Mouse (Mus musculus) MEL (cell line): Measurements from ENCODE around the gene Tbc1d1. TPM values are rescaled to one million over a fixed set of nuclear protein-coding genes. Genes with fewer than 3 reads are reported as not detected.

Experiments used
- DNase-seq: peaks from one replicate; pipeline ENCODE4 v3.0.0; 2011; ENCODE audit warnings: low read depth, low spot score
- H3K27ac ChIP-seq: 2 replicates; pipeline ENCODE4 v1.5.1; 2012; ENCODE audit warnings: low read depth, mild to moderate bottlenecking, control low read depth, low read length, moderate library complexity; ENCODE audit not compliant: control insufficient read depth
- H3K27me3 ChIP-seq, 2 experiments: fragments of 150-350 bp in 1 of 2; sonication (generic) in 1 of 2; 2 replicates each; pipeline ENCODE4 v1.6.1; 2012; ENCODE audit warnings: low read length in 2 of 2, mild to moderate bottlenecking in 2 of 2, improper control_type of control experiment in 1 of 2, moderate library complexity in 1 of 2; ENCODE audit not compliant: insufficient read depth in 2 of 2, control insufficient read depth in 1 of 2
- H3K36me3 ChIP-seq, 2 experiments: 2 replicates each; pipeline ENCODE4 v1.6.1; 2012 to 2014; ENCODE audit warnings: low read length in 2 of 2, improper control_type of control experiment in 1 of 2, inconsistent platforms in 1 of 2, mild to moderate bottlenecking in 1 of 2; ENCODE audit not compliant: insufficient read depth in 2 of 2, control insufficient read depth in 1 of 2
- H3K4me1 ChIP-seq, 2 experiments: fragments of 150-350 bp in 1 of 2; sonication (generic) in 1 of 2; 2 replicates each; pipeline ENCODE4 v1.6.1; 2012; ENCODE audit warnings: low read length in 2 of 2, improper control_type of control experiment in 1 of 2, mild to moderate bottlenecking in 1 of 2; ENCODE audit not compliant: insufficient read depth in 2 of 2, control insufficient read depth in 1 of 2
- H3K4me3 ChIP-seq, 2 experiments: fragments of 150-350 bp in 1 of 2; sonication (generic) in 1 of 2; 2 replicates each; pipeline ENCODE4 v1.5.1; 2012; ENCODE audit warnings: low read depth in 2 of 2, low read length in 2 of 2, mild to moderate bottlenecking in 2 of 2, moderate library complexity in 2 of 2, control low read depth in 1 of 2, improper control_type of control experiment in 1 of 2; ENCODE audit not compliant: control insufficient read depth in 1 of 2, insufficient read depth in 1 of 2
- H3K79me2 ChIP-seq: 2 replicates; pipeline ENCODE4 v1.6.1; 2012; ENCODE audit warnings: mild to moderate bottlenecking, low read length, moderate library complexity; ENCODE audit not compliant: control insufficient read depth, poor library complexity, insufficient read depth
- H3K9ac ChIP-seq: 2 replicates; pipeline ENCODE4 v1.6.1; 2012; ENCODE audit warnings: low read depth, mild to moderate bottlenecking, control low read depth, low read length, moderate library complexity; ENCODE audit not compliant: control insufficient read depth, poor library complexity, severe bottlenecking
- H3K9me3 ChIP-seq: fragments of 150-350 bp; sonication (generic); replicated peaks from 2 replicates; pipeline ENCODE4 v1.6.1; 2012; ENCODE audit warnings: mild to moderate bottlenecking, low read length, improper control_type of control experiment, moderate library complexity; ENCODE audit not compliant: insufficient read depth
- BHLHE40 ChIP-seq: IDR thresholded peaks from 2 replicates; pipeline ENCODE4 v1.6.1; 2012; ENCODE audit warnings: low read depth, mild to moderate bottlenecking, inconsistent platforms, low read length, improper control_type of control experiment, borderline replicate concordance
- CTCF ChIP-seq, 3 experiments: IDR thresholded peaks in 2 of 3; conservative IDR thresholded peaks in 1 of 3; 2 replicates each; pipeline ENCODE4 v1.5.1; 2011 to 2012; ENCODE audit warnings: low read length in 3 of 3, low read depth in 2 of 3, mild to moderate bottlenecking in 2 of 3, improper control_type of control experiment in 1 of 3, inconsistent platforms in 1 of 3, mixed read lengths in 1 of 3, moderate library complexity in 1 of 3; ENCODE audit not compliant: control insufficient read depth in 1 of 3, insufficient read depth in 1 of 3, poor library complexity in 1 of 3, severe bottlenecking in 1 of 3
- E2F4 ChIP-seq: IDR thresholded peaks from 2 replicates; pipeline ENCODE4 v1.6.1; 2011; ENCODE audit warnings: low read depth, low read length, improper control_type of control experiment, borderline replicate concordance
- EP300 ChIP-seq, 2 experiments: IDR thresholded peaks; 2 replicates each; pipeline ENCODE4 v1.6.1; 2011; ENCODE audit warnings: improper control_type of control experiment in 2 of 2, low read length in 2 of 2, low read depth in 1 of 2, mild to moderate bottlenecking in 1 of 2
- ETS1 ChIP-seq: IDR thresholded peaks from 2 replicates; pipeline ENCODE4 v1.6.1; 2012; ENCODE audit warnings: low read depth, mild to moderate bottlenecking, inconsistent platforms, low read length, improper control_type of control experiment, moderate library complexity
- GABPA ChIP-seq: IDR thresholded peaks from 2 replicates; pipeline ENCODE4 v1.6.1; 2012; ENCODE audit warnings: low read depth, mild to moderate bottlenecking, inconsistent platforms, low read length, improper control_type of control experiment, moderate library complexity
- GATA1 ChIP-seq: IDR thresholded peaks from 2 replicates; pipeline ENCODE4 v1.6.1; 2011; ENCODE audit warnings: low read depth, low read length, improper control_type of control experiment
- HCFC1 ChIP-seq: IDR thresholded peaks from 2 replicates; pipeline ENCODE4 v1.6.1; 2012; ENCODE audit warnings: low read depth, mild to moderate bottlenecking, inconsistent platforms, low read length, improper control_type of control experiment, moderate library complexity
- JUND ChIP-seq: IDR thresholded peaks from 2 replicates; pipeline ENCODE4 v1.6.1; 2011; ENCODE audit warnings: low read depth, mild to moderate bottlenecking, improper control_type of control experiment, low read length
- KAT2A ChIP-seq: conservative IDR thresholded peaks from 2 replicates; pipeline ENCODE4 v1.6.1; 2012; ENCODE audit warnings: low read depth, low read length, improper control_type of control experiment, inconsistent platforms
- MEF2A ChIP-seq: IDR thresholded peaks from 2 replicates; pipeline ENCODE4 v1.6.1; 2014; ENCODE audit warnings: low read depth, mild to moderate bottlenecking, inconsistent platforms, low read length, improper control_type of control experiment; ENCODE audit not compliant: poor library complexity, insufficient replicate concordance, severe bottlenecking; ENCODE audit errors: extremely low read depth
- MYB ChIP-seq: IDR thresholded peaks from 2 replicates; pipeline ENCODE4 v1.6.1; 2011; ENCODE audit warnings: mild to moderate bottlenecking, low read depth, low read length, improper control_type of control experiment
- NELFE ChIP-seq: IDR thresholded peaks from 2 replicates; pipeline ENCODE4 v1.6.1; 2011; ENCODE audit warnings: low read depth, low read length, improper control_type of control experiment
- RAD21 ChIP-seq: IDR thresholded peaks from 2 replicates; pipeline ENCODE4 v1.6.1; 2011; ENCODE audit warnings: mild to moderate bottlenecking, low read depth, low read length, improper control_type of control experiment
- SMC3 ChIP-seq: IDR thresholded peaks from 2 replicates; pipeline ENCODE4 v1.6.1; 2011; ENCODE audit warnings: low read depth, low read length, improper control_type of control experiment
- TAL1 ChIP-seq: IDR thresholded peaks from 2 replicates; pipeline ENCODE4 v1.6.1; 2012; ENCODE audit warnings: mild to moderate bottlenecking, inconsistent platforms, low read length, moderate library complexity, mixed read lengths
- TBP ChIP-seq: IDR thresholded peaks from 2 replicates; pipeline ENCODE4 v1.8.0; 2011; ENCODE audit warnings: low read depth, low read length, improper control_type of control experiment
- TCF12 ChIP-seq: IDR thresholded peaks from 2 replicates; pipeline ENCODE4 v1.6.1; 2014; ENCODE audit warnings: low read depth, mild to moderate bottlenecking, inconsistent platforms, low read length, improper control_type of control experiment, moderate library complexity
- USF1 ChIP-seq: IDR thresholded peaks from 2 replicates; pipeline ENCODE4 v1.6.1; 2014; ENCODE audit warnings: low read depth, mild to moderate bottlenecking, inconsistent platforms, low read length, improper control_type of control experiment, moderate library complexity
- polyA plus RNA-seq, 2 experiments: library from polyadenylated mRNA; stranded (reverse) in 1 of 2; unstranded in 1 of 2; fragments of >175 nt in 1 of 2; fragments of >200 nt in 1 of 2; gene quantifications; 2 replicates each; pipeline versions ENCODE4 v1.2.1 to v1.2.4; 2012; ENCODE audit warnings: low replicate concordance in 2 of 2, low read depth in 1 of 2; ENCODE audit not compliant: insufficient read length in 2 of 2, insufficient read depth in 1 of 2, missing spikeins in 1 of 2
- total RNA-seq: library from RNA; depleted of rRNA; stranded (reverse); fragments of 300-350 nt; gene quantifications from 2 replicates; pipeline ENCODE4 v1.2.3, GENCODE M21; 2012

The Tbc1d1 gene
- total and polyA plus RNA-seq, 3 experiments: 22.5 to 24.4 TPM; not detected in 1

DNA sequence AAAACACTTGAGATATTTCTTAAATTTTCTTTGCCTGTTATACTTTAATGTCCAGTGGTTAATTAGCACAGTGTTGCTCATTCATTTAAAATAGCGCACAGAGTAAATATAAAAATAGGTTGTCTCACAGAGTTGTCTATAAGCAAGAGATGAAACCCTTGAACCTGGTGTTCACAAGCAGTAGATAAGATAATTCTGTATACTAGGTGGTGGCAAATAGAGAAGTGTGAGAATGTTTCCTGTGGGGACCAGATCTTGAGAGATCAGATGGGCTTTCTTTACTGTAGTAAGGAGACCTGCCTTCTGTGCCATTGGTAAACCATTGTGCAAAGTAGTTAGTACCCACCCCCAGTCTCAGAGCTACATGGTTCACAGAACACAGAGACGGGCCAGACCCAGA lies 192.1 kb downstream of the Tbc1d1 start:
- TF ChIP-seq TCF12 (0 out of 2 replicates have a peak, but pooled peaks have one; percentile 36), GATA1 (peak; percentile 72), ETS1 (peak; percentile 39; the same call in 1 of the 2 replicates), EP300 (IDR thresholded peaks at IDR 0.05; ENCODE audit: low read depth in 1 of 2, low read length in 2 of 2) (peak; percentile 46 to 52; a peak in 2 of 4 replicates), SMC3 (no peak)
- no peaks in the 10 kb centered on the region for H3K27me3 ChIP-seq
- H3K27ac ChIP-seq: peak overlapping the region; percentile 11; the same call in 1 of the 2 replicates
- H3K79me2 ChIP-seq: no peaks in the 10 kb centered on the region
- H3K36me3 ChIP-seq: peaks cover 0 to 8% of the 10 kb centered on the region in 2 experiments; a peak in 3 of 4 replicates
- H3K4me3 ChIP-seq: no peak overlapping the region
- peak; percentile 48 for DNase-seq
- no peak overlapping the region for H3K9ac ChIP-seq
- no peaks in the 10 kb centered on the region for H3K9me3 ChIP-seq
- H3K4me1 ChIP-seq: peaks cover 0 to 5% of the 10 kb centered on the region in 2 experiments; a peak in 2 of 4 replicates

DNA sequence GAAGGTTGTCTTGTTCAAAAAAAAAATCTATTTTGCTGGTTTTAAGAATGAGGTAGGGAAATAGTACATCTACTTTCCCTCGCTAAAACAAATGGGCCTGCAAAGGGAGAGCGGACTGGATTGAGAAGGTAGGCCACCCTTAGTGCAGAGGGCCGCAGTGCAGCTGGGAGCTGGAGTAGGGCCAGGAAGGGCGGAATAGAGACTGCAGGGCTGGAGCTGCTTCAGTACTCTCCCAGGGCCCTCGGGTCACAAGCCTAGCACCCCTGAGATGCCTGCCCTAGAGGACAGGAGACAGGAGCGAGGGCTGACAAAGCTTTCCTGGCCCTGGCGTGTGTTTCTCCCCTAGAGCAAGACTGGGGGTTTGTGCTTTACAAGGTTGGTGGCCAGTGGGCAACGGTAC lies 192.7 kb downstream of the Tbc1d1 start:
- no peak for TF ChIP-seq CTCF (IDR thresholded peaks at IDR 0.05 in 2 of 3, conservative IDR thresholded peaks at IDR 0.05 in 1 of 3; ENCODE audit: control insufficient read depth in 1 of 3, insufficient read depth in 1 of 3, low read depth in 2 of 3, low read length in 3 of 3, poor library complexity in 1 of 3, severe bottlenecking in 1 of 3)
- no peak for TF ChIP-seq MYB
- TF ChIP-seq MEF2A: no peak
- no peak for TF ChIP-seq RAD21
- no peak for TF ChIP-seq TCF12
- TF ChIP-seq TAL1: no peak
- TF ChIP-seq TBP: no peak
- TF ChIP-seq E2F4: no peak
- TF ChIP-seq USF1: no peak
- no peak for TF ChIP-seq ETS1
- TF ChIP-seq HCFC1: no peak
- H3K79me2 ChIP-seq: no peaks in the 10 kb centered on the region
- H3K9ac ChIP-seq: no peak overlapping the region
- H3K9me3 ChIP-seq: no peaks in the 10 kb centered on the region
- H3K27ac ChIP-seq: no peak overlapping the region
- no peak overlapping the region for H3K4me3 ChIP-seq
- peaks cover 0 to 5% of the 10 kb centered on the region in 2 experiments; a peak in 2 of 4 replicates for H3K4me1 ChIP-seq
- peaks cover 0 to 8% of the 10 kb centered on the region in 2 experiments; a peak in 3 of 4 replicates for H3K36me3 ChIP-seq
- DNase-seq: no peak
- H3K27me3 ChIP-seq: no peaks in the 10 kb centered on the region

DNA sequence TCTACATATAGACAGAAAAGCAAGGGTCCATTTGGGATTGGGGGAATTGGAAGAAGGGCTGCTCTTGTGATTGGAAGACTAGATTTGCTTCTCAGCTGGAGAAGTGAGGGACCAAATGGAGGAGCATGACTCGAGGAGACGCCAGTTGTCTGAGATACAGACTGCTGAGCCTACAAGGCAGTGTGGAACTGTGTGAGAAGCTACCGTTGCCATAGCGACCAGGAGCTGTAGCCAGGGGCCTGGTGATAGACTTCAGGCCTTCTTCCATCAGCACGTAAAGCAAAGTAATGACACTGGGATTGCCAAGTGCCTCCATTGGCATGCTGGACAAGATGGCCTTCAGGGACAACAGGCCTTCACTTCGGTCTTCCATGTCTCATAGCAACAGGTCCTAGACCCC lies 195.9 kb downstream of the Tbc1d1 start:
- Histone ChIP-seq H3K4me1 (peaks cover 0 to 5% of the 10 kb centered on the region in 2 experiments; a peak in 2 of 4 replicates), H3K9me3 (no peaks in the 10 kb centered on the region), H3K36me3 (peaks cover 0 to 8% of the 10 kb centered on the region in 2 experiments; a peak in 2 of 4 replicates), H3K79me2 (no peaks in the 10 kb centered on the region), H3K9ac (no peak overlapping the region), H3K4me3 (no peak overlapping the region), H3K27ac (no peak overlapping the region), H3K27me3 (no peaks in the 10 kb centered on the region)
- DNase-seq: no peak
- TF ChIP-seq RAD21 (no peak), GABPA (no peak), BHLHE40 (no peak), JUND (no peak), KAT2A (no peak), CTCF (IDR thresholded peaks at IDR 0.05 in 2 of 3, conservative IDR thresholded peaks at IDR 0.05 in 1 of 3; ENCODE audit: control insufficient read depth in 1 of 3, insufficient read depth in 1 of 3, low read depth in 2 of 3, low read length in 3 of 3, poor library complexity in 1 of 3, severe bottlenecking in 1 of 3) (no peak), NELFE (no peak), SMC3 (no peak)
